Mouse (Mus musculus) cerebellum, adult 2 months (tissue): Measurements from ENCODE around the gene Atxn7l1.

ENCODE experiments used
- CTCF ChIP-seq: fragments of 200-500 bp; IDR thresholded peaks from 2 replicates; pipeline ENCODE4 v1.5.1; 2011; ENCODE audit warnings: low read depth, mild to moderate bottlenecking, control low read depth, low read length, moderate library complexity, borderline replicate concordance; ENCODE audit not compliant: insufficient read depth
- POLR2A ChIP-seq: fragments of 200-500 bp; IDR thresholded peaks from 2 replicates; pipeline ENCODE4 v1.6.1; 2011; ENCODE audit warnings: low read length, control low read depth, borderline replicate concordance; ENCODE audit not compliant: insufficient read depth

- TF ChIP-seq CTCF = no peak
- no peak for TF ChIP-seq POLR2A
These were observed 217.6 kb downstream of the Atxn7l1 start for GRCm38 (mm10) chr12:33365133-33365532.
